10 mouse cellular contexts compared by ENCODE assay signal in the genomic region with DNA sequence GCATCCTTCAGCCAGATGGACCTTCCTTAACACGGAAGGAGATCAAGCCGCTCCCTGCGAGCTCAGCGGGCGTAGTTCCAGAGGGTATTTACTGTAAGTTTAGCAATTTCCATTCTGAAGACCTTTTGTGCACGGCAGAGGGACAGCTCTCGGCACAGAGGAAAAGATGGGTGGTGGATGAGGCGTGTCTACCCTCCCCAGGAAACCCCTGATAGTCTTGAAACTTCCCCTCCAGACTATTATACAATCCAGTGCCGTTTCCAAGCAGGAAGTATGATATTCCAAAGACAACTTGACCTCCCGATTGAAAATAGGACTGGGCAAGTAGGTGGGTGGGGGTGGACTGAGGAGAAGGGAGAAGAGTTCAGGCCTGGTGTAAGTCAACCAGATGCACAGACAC.
DNase-seq lines count a peak whose midpoint lies in the region; ATAC-seq and TF ChIP-seq lines count a peak whose summit lies in the region.
"Had no signal": no experiment of that assay in that cellular context is flagged by ENCODE, and none has a peak within 500 bp of the region (broad histone marks: within the 10 kb centered on the region; RNA-seq: fewer than 3 reads in every experiment).

No protein-coding gene starts in this region.

- no peak overlapping the region for H3K9ac ChIP-seq in midbrain, embryonic 12.5 days (replicated peaks)
- H3K9ac ChIP-seq in midbrain, postnatal 0 days (replicated peaks; ENCODE audit: low read length, poor library complexity, severe bottlenecking) = no peak overlapping the region
- no peak overlapping the region for H3K9ac ChIP-seq in heart, embryonic 14.5 days (ENCODE audit: low read length)

- H3K27me3 ChIP-seq in midbrain, embryonic 12.5 days = peaks cover 14% of the 10 kb centered on the region
- H3K27me3 ChIP-seq in midbrain, postnatal 0 days (ENCODE audit: insufficient read depth, low read length) = no peaks in the 10 kb centered on the region
- no peaks in the 10 kb centered on the region for H3K27me3 ChIP-seq in heart, embryonic 14.5 days (ENCODE audit: control insufficient read depth, insufficient read depth, low read length)
- H3K27me3 ChIP-seq in thymus, adult 2 months (ENCODE audit: control insufficient read depth, insufficient read depth, low read length) = no peaks in the 10 kb centered on the region

- H3K4me1 ChIP-seq in midbrain, embryonic 12.5 days = peaks cover 39% of the 10 kb centered on the region
- no peaks in the 10 kb centered on the region for H3K4me1 ChIP-seq in midbrain, postnatal 0 days (ENCODE audit: insufficient read depth, low read length)
- peaks cover 12 to 15% of the 10 kb centered on the region in 2 experiments for H3K4me1 ChIP-seq in heart, embryonic 14.5 days (ENCODE audit: control insufficient read depth in 2 of 2, insufficient read depth in 2 of 2, low read length in 2 of 2)
- H3K4me1 ChIP-seq in thymus, adult 2 months (replicated peaks; ENCODE audit: control insufficient read depth, insufficient read depth, low read length) = no peaks in the 10 kb centered on the region; the same call in none of the 2 replicates

- no peak for TF ChIP-seq POLR2A in thymus, adult 2 months (IDR thresholded peaks at IDR 0.05; ENCODE audit: control insufficient read depth, extremely low read depth, insufficient read depth, low read length, poor library complexity)

- DNase-seq in midbrain, postnatal 0 days (ENCODE audit: low spot score) = no peak
- peak; percentile 58 for DNase-seq in kidney, postnatal 10 days
- DNase-seq in retina, postnatal 1 day = peak; percentile 36
- no peak for DNase-seq in thymus, adult 2 months
- no peak for DNase-seq in left cerebral cortex, postnatal 36 days (ENCODE audit: low spot score in 2 of 2)
- DNase-seq in layer of hippocampus, adult 11-12 months (ENCODE audit: low spot score) = no peak
- DNase-seq: gastrocnemius, postnatal 10 days; thymus, postnatal 36 days had no signal

- 53% methylated on average over 10 of the region's 10 CpGs for WGBS in midbrain, embryonic 12.5 days
- WGBS in midbrain, postnatal 0 days = 59% methylated on average over 10 of the region's 10 CpGs
- 65% methylated on average over 10 of the region's 10 CpGs for WGBS in heart, embryonic 14.5 days
- WGBS in thymus, adult 2 months = 91% methylated on average over 10 of the region's 10 CpGs

- no peak for TF ChIP-seq CTCF in midbrain, postnatal 0 days (IDR thresholded peaks at IDR 0.05)
- TF ChIP-seq CTCF in thymus, adult 2 months (IDR thresholded peaks at IDR 0.05; ENCODE audit: borderline replicate concordance, control insufficient read depth, extremely low read depth, insufficient read depth, low read length, poor library complexity) = no peak

- H3K36me3 ChIP-seq in midbrain, embryonic 12.5 days = no peaks in the 10 kb centered on the region
- H3K36me3 ChIP-seq in midbrain, postnatal 0 days (ENCODE audit: insufficient read depth, low read length) = no peaks in the 10 kb centered on the region
- no peaks in the 10 kb centered on the region for H3K36me3 ChIP-seq in heart, embryonic 14.5 days (ENCODE audit: control insufficient read depth, insufficient read depth, low read length)
- no peaks in the 10 kb centered on the region for H3K36me3 ChIP-seq in thymus, adult 2 months (ENCODE audit: control insufficient read depth, insufficient read depth, low read length)

- no peak overlapping the region for H3K4me3 ChIP-seq in midbrain, embryonic 12.5 days
- no peak overlapping the region for H3K4me3 ChIP-seq in midbrain, postnatal 0 days (ENCODE audit: low read depth, low read length)
- H3K4me3 ChIP-seq in heart, embryonic 14.5 days (ENCODE audit: control insufficient read depth in 1 of 2, insufficient read depth in 1 of 2, low read depth in 1 of 2, low read length in 2 of 2) = no peak overlapping the region
- H3K4me3 ChIP-seq in thymus, adult 2 months (ENCODE audit: control insufficient read depth, insufficient read depth, low read length) = no peak overlapping the region

- no peak for ATAC-seq in midbrain, embryonic 12.5 days (ENCODE audit: low FRiP score, low read depth)
- no peak for ATAC-seq in midbrain, postnatal 0 days (ENCODE audit: low FRiP score)
- ATAC-seq in heart, embryonic 14.5 days (ENCODE audit: insufficient number of reproducible peaks, insufficient read depth, low FRiP score, low read depth) = peak; percentile 73

- H3K9me3 ChIP-seq in midbrain, embryonic 12.5 days = no peaks in the 10 kb centered on the region
- H3K9me3 ChIP-seq in midbrain, postnatal 0 days (ENCODE audit: low read length) = no peaks in the 10 kb centered on the region
- H3K9me3 ChIP-seq in heart, embryonic 14.5 days (ENCODE audit: control insufficient read depth, low read length) = no peaks in the 10 kb centered on the region

- intact Hi-C loops in left cerebral cortex, postnatal 36 days (cut with DNase I) = no loop called here

- H3K27ac ChIP-seq in midbrain, embryonic 12.5 days (replicated peaks) = peak overlapping the region; percentile 52
- H3K27ac ChIP-seq in midbrain, postnatal 0 days (ENCODE audit: low read depth, low read length) = no peak overlapping the region
- H3K27ac ChIP-seq in heart, embryonic 14.5 days (replicated peaks in 1 of 2; ENCODE audit: control insufficient read depth in 1 of 2, insufficient read depth in 1 of 2, low read depth in 2 of 2, low read length in 2 of 2) = peak overlapping the region in 1 of 2 experiments; percentile 48; a peak in 2 of 4 replicates
- H3K27ac ChIP-seq in thymus, adult 2 months (ENCODE audit: control insufficient read depth, insufficient read depth, low read length) = no peak overlapping the region

- no peak overlapping the region for H3K4me2 ChIP-seq in midbrain, embryonic 12.5 days (replicated peaks)
- H3K4me2 ChIP-seq in midbrain, postnatal 0 days (ENCODE audit: low read depth, low read length, poor library complexity, severe bottlenecking) = no peak overlapping the region
- no peak overlapping the region for H3K4me2 ChIP-seq in heart, embryonic 14.5 days (ENCODE audit: low read length)

Comparison
In these comparisons a context has a peak if more than half of its experiments do, and no peak if none do; other contexts are left out.
1. DNase-seq: peak in kidney, postnatal 10 days (single experiment) and retina, postnatal 1 day (single experiment); none in midbrain, postnatal 0 days (single experiment), thymus, adult 2 months (single experiment), left cerebral cortex, postnatal 36 days (0 of 2) and layer of hippocampus, adult 11-12 months (single experiment).